Mouse (Mus musculus) C2C12 (cell line): ENCODE results near the gene Krt82. TPM values are rescaled to one million over a fixed set of nuclear protein-coding genes. Genes with fewer than 3 reads are reported as not detected.

ENCODE experiments used
- H3K27me3 ChIP-seq: one replicate; pipeline ENCODE4 v1.6.1; 2011; ENCODE audit not compliant: control insufficient read depth, insufficient read depth, insufficient read length
- H3K36me3 ChIP-seq: one replicate; pipeline ENCODE4 v1.6.1; 2011; ENCODE audit not compliant: control insufficient read depth, insufficient read depth
- H3K4me3 ChIP-seq: one replicate; pipeline ENCODE4 v1.5.1; 2011; ENCODE audit warnings: mild to moderate bottlenecking, control low read depth; ENCODE audit not compliant: poor library complexity, insufficient read depth, severe bottlenecking
- H3K79me2 ChIP-seq: one replicate; pipeline ENCODE4 v1.6.1; 2011; ENCODE audit not compliant: control insufficient read depth, insufficient read depth
- H3K79me3 ChIP-seq: one replicate; pipeline ENCODE4 v1.6.1; 2011; ENCODE audit warnings: low read depth, control low read depth
- H3ac ChIP-seq: one replicate; pipeline ENCODE3; 2011; ENCODE audit warnings: low read depth; ENCODE audit not compliant: control insufficient read depth, insufficient read length
- CEBPB ChIP-seq: IDR thresholded peaks from one replicate; pipeline ENCODE4 v1.6.1; 2011; ENCODE audit warnings: low read depth, mild to moderate bottlenecking, control low read depth, moderate library complexity
- CTCF ChIP-seq: IDR thresholded peaks from one replicate; pipeline ENCODE4 v1.5.1; 2011; ENCODE audit not compliant: control insufficient read depth, insufficient read depth, insufficient read length
- FOSL1 ChIP-seq: IDR thresholded peaks from one replicate; pipeline ENCODE4 v1.8.0; 2011; ENCODE audit warnings: mild to moderate bottlenecking, low read length; ENCODE audit not compliant: poor library complexity, insufficient read depth, severe bottlenecking
- MAX ChIP-seq: IDR thresholded peaks from one replicate; pipeline ENCODE4 v1.6.1; 2011; ENCODE audit warnings: mild to moderate bottlenecking, control low read depth
- MYOD1 ChIP-seq: IDR thresholded peaks from one replicate; pipeline ENCODE4 v1.6.1; 2011; ENCODE audit warnings: low read depth; ENCODE audit not compliant: control insufficient read depth, insufficient read length
- MYOG ChIP-seq: IDR thresholded peaks from one replicate; pipeline ENCODE4 v1.6.1; 2011; ENCODE audit not compliant: control insufficient read depth, insufficient read length; ENCODE audit errors: extremely low read depth
- USF1 ChIP-seq: IDR thresholded peaks from one replicate; pipeline ENCODE4 v1.6.1; 2011; ENCODE audit warnings: low read depth, mild to moderate bottlenecking, control low read depth, moderate library complexity
- polyA plus RNA-seq: library from polyadenylated mRNA; unstranded; fragments of >200 nt; fragmentation: generic; extraction: Trizol; gene quantifications from one replicate; pipeline ENCODE4 v1.2.1, GENCODE M21; 2012; ENCODE audit warnings: missing spikeins

Gene Krt82
- polyA plus RNA-seq, 1 experiment = not detected

DNA sequence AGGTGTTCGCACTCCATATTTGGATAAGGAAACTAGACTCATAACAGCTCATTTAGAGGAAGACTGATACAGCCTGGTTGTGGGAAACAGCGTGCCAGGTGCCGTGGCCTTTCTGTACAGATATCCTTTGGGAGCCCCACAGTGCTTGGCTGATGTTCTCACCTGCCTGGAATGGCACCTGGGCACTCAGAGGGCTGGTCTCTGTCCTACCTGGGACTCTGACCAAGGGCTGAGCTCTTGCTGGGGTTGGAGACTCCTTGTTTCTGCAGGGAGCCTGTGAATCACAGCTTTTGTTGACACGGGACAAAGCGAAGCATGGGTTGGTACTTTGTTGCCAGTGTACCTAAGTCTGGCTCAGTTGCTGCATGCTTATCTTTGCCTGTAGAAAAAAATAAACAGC, 25.0 kb upstream of the Krt82 start:
- Histone ChIP-seq H3K79me3 (no peaks in the 10 kb centered on the region), H3ac (no peak overlapping the region), H3K4me3 (no peak overlapping the region), H3K36me3 (no peaks in the 10 kb centered on the region), H3K27me3 (peaks cover 44% of the 10 kb centered on the region), H3K79me2 (no peaks in the 10 kb centered on the region)
- no peak for TF ChIP-seq USF1
- TF ChIP-seq CEBPB = no peak
- no peak for TF ChIP-seq MYOG
- TF ChIP-seq CTCF = no peak
- no peak for TF ChIP-seq MYOD1
- no peak for TF ChIP-seq FOSL1
- TF ChIP-seq MAX = no peak

DNA sequence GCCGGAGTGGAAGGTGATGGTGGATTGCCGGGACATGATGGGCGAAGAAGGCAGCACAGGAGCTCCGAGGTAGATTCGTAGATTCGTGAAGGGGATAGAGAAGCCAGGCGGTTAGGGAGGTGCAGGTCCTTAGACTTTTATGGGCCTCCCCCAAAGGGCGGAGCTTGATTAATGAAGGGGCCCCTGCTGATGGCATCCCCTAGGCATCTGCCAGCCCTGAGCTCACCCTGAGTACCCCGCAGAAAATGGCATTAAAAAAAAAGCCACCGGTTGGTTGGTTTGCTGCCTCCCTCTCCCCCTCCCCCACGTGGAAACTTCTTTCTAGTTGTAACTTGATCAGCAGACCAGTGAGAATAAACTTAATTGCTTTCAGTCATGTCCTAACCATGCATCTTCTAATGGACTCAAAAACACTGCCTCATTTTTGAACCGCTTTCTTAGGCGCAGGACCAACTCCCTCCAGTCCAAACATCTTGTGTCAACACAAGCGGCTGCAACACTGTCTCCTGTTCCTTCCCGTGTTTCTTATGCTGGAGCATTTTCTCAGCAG, 23.4 kb upstream of the Krt82 start, which contains the start of gene Krt75:
Gene Krt75 (minus strand): TSS at position 109 of the 550 bp plus-strand sequence.
- Histone ChIP-seq H3K27me3 (peaks cover 51% of the 10 kb centered on the region), H3ac (no peak within 1 kb of the TSS), H3K79me2 (no peaks in the 10 kb centered on the region), H3K79me3 (no peaks in the 10 kb centered on the region), H3K4me3 (no peak within 1 kb of the TSS), H3K36me3 (no peaks in the 10 kb centered on the region)
- TF ChIP-seq USF1 (no peak), MYOD1 (no peak), MYOG (no peak), CTCF (no peak), MAX (no peak), FOSL1 (no peak), CEBPB (no peak)

DNA sequence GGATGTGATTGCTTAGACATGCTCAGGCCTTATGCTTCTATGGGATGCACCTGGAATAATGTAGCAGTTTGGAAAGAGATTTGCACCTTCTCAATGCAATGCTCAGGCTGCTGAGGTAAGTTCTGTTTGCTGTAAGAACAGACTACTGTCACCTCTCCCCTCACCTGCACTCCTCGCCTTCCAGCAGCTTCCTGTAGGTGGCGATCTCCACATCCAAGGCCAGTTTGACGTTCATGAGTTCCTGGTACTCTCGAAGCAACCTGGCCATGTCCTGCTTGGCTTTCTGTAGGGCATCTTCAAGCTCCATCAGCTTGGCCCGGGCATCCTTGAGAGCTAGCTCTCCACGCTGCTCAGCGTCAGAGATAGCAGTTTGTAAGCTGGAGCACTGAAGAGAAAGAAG, 17.3 kb upstream of the Krt82 start:
- Histone ChIP-seq H3K79me2 (no peaks in the 10 kb centered on the region), H3K4me3 (no peak overlapping the region), H3K27me3 (peaks cover 64% of the 10 kb centered on the region), H3K79me3 (no peaks in the 10 kb centered on the region), H3ac (no peak overlapping the region), H3K36me3 (no peaks in the 10 kb centered on the region)
- TF ChIP-seq CEBPB (no peak), FOSL1 (no peak), MYOD1 (no peak), MYOG (no peak), CTCF (no peak), MAX (no peak), USF1 (no peak)

DNA sequence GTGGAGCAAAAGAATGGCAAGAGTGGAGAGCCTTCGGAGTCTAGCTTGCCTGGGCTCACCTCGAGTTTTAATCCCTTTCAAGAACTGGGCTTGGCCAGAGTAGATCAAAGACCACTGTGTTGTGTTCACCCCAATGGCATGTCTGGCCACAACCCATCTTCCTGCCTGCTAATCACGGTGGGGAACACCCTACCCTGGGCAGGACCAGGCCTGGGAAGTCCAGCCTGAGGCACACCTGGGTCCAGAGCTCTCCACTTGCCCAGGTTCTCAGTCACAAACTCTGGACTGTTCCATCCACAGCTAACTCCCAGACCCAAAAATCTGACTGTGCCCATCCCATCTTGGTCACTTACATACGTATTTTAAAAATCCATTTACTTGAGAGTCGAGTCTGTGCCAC, 12.4 kb upstream of the Krt82 start, which contains the start of gene Krt90:
Gene Krt90 (minus strand): TSS at position 101 of the 400 bp plus-strand sequence.
- H3ac ChIP-seq = no peak within 1 kb of the TSS
- TF ChIP-seq FOSL1 = no peak

DNA sequence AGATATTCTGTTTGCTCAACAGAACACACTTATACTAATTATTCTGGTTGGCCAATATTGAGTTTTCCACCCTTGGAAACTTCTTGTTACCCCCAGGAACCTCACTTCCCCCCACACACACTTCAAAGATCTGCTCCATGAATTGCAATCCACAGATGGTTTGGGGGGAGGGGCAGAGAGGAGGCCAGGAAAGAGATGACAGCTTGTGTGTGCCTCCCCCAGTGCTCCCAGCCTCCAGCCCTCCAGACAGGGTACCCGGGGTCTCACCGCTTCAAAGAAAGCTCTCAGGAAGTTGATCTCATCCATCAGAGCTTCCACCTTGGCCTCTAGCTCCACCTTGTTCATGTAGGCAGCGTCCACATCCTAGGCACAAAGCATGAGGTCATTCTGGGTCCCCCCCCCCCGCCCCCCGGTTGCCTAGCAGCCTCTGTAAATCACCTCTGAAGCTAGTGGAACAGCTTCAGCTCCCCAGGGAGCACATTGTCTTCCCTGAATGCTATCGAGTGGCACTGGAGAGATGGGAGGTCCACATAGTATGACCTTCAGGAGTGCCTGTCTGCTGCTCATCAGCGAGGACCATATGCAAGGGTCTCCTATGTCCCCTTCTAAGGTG, 7.7 kb upstream of the Krt82 start:
- TF ChIP-seq FOSL1 (no peak), CTCF (no peak), MAX (no peak), MYOG (no peak), CEBPB (no peak), USF1 (no peak), MYOD1 (no peak)
- no peaks in the 10 kb centered on the region for H3K79me2 ChIP-seq
- peaks cover 66% of the 10 kb centered on the region for H3K27me3 ChIP-seq
- H3K4me3 ChIP-seq = no peak overlapping the region
- no peaks in the 10 kb centered on the region for H3K36me3 ChIP-seq
- H3ac ChIP-seq = no peak overlapping the region
- no peaks in the 10 kb centered on the region for H3K79me3 ChIP-seq

More for the DNA sequence above, 12.4 kb upstream of the Krt82 start, which contains the start of gene Krt90:
- H3K27me3 ChIP-seq = peaks cover 49% of the 10 kb centered on the region
- no peaks in the 10 kb centered on the region for H3K79me3 ChIP-seq
- H3K4me3 ChIP-seq = no peak within 1 kb of the TSS
- H3K79me2 ChIP-seq = no peaks in the 10 kb centered on the region
- no peaks in the 10 kb centered on the region for H3K36me3 ChIP-seq

DNA sequence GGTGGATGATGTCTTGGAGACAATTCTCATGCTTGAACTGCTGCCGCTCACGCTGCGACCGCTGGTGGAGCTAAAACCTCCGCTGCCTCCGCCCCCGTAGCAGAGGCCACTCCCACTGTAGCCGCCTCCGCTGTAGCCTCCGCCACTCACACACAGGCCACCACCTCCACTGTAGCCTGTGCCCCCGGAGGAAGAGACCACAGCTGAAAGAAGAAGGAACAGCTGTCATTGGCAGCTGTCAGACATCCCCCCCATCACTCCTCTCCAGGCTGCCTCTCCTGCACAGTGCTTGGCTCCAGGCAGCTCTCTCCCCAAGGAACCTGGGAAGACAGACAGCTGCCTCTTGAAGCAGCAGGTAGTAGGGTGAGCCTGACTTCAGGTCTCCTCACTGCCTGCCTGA, 2.7 kb upstream of the Krt82 start:
- Histone ChIP-seq H3K79me2 (no peaks in the 10 kb centered on the region), H3K27me3 (peaks cover 83% of the 10 kb centered on the region), H3K4me3 (no peak overlapping the region)

More for the DNA sequence above, 2.7 kb upstream of the Krt82 start:
- TF ChIP-seq USF1 = no peak
- no peak for TF ChIP-seq MYOG
- no peak for TF ChIP-seq CEBPB
- no peak for TF ChIP-seq CTCF
- TF ChIP-seq MYOD1 = no peak
- no peak for TF ChIP-seq MAX
- no peak for TF ChIP-seq FOSL1
- Histone ChIP-seq H3K79me3 (no peaks in the 10 kb centered on the region), H3K36me3 (no peaks in the 10 kb centered on the region), H3ac (no peak overlapping the region)
